Mouse (Mus musculus): ENCODE measurements around the gene Fpr-rs3. TPM values are rescaled to one million over a fixed set of nuclear protein-coding genes. Genes with fewer than 3 reads are reported as not detected.

The Fpr-rs3 gene
- total RNA-seq (2012; rRNA removed): not detected in 2 replicates

DNA sequence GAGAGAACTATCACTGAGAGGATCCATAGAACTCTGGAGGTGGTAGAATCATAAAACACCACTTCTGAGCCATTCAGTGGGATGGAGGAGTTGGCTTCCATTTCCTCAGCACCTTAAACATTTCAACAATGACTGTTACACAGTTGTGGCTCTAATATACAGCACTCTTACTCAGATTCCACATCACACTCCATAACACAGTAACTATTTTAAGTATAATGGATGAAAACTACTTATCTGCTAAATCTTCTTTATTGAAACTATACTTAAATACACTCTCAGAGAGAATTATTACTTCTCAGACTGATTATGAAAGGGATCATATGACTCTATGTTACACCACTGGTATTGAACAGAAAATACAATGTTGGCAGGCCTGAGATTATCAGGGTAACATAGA, at the start of gene Fpr-rs3:
Gene Fpr-rs3 (minus strand): TSS at position 101 of the 400 bp plus-strand sequence.
- no peak within 1 kb of the TSS for H3K9ac ChIP-seq (ENCODE audit: insufficient read depth, low read depth, low read length, poor library complexity, severe bottlenecking)
- in situ Hi-C loops (cut with MboI; ENCODE audit: low sequenced_read_pairs in 2 of 2, unreplicated experiment in 2 of 2): no loop called here
- H3K9me3 ChIP-seq (ENCODE audit: control insufficient read depth, insufficient read depth, low read depth, low read length): no peaks in the 10 kb centered on the region
- DNase-seq (ENCODE audit: low read depth, low spot score): no peak
- H3K36me3 ChIP-seq (ENCODE audit: control insufficient read depth, insufficient read depth, low read length, poor library complexity, severe bottlenecking): no peaks in the 10 kb centered on the region
- no peak within 1 kb of the TSS for H3K4me3 ChIP-seq (ENCODE audit: insufficient read depth in 1 of 2, low read depth in 1 of 2, low read length in 2 of 2, poor library complexity in 1 of 2, severe bottlenecking in 1 of 2)
- no peak within 1 kb of the TSS for H3K27ac ChIP-seq (ENCODE audit: insufficient read depth, low read depth, low read length, poor library complexity, severe bottlenecking)
- TF ChIP-seq CHD2 (IDR thresholded peaks at IDR 0.05; ENCODE audit: low read depth, low read length) (no peak), HCFC1 (IDR thresholded peaks at IDR 0.05; ENCODE audit: borderline replicate concordance, insufficient read depth, low read length) (no peak), ZNF384 (IDR thresholded peaks at IDR 0.05; ENCODE audit: low read depth, low read length) (no peak), ZC3H11A (IDR thresholded peaks at IDR 0.05; ENCODE audit: borderline replicate concordance, low read depth, low read length) (no peak), MAFK (IDR thresholded peaks at IDR 0.05; ENCODE audit: insufficient read depth, low read depth, low read length) (no peak)
- H3K4me1 ChIP-seq (ENCODE audit: control insufficient read depth in 2 of 2, insufficient read depth in 2 of 2, low read length in 2 of 2, poor library complexity in 1 of 2): no peaks in the 10 kb centered on the region

DNA sequence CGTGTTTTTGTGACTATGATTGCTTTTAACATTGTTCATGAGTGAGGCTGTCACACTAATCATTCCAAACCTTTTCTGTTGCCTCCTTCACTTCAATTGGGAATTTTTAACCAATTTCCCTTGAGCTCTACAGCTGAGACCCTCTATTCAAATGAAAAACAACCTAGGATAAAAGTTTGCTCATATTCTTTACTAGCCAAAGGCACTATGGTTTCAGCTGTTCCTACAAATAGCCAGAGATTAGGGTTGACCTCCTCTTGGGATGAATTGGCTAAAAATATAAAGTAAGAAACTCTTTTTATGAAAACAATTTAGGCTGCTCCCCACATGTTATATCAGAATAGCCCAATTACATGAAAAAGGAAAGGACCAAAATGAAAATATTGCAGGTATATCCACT, 28.4 kb downstream of the Fpr-rs3 start, which contains the start of gene Vmn2r110:
Gene Vmn2r110 (minus strand): TSS at position 101 of the 400 bp plus-strand sequence.
- Histone ChIP-seq H3K27ac (ENCODE audit: insufficient read depth, low read depth, low read length, poor library complexity, severe bottlenecking) (no peak within 1 kb of the TSS), H3K36me3 (ENCODE audit: control insufficient read depth, insufficient read depth, low read length, poor library complexity, severe bottlenecking) (no peaks in the 10 kb centered on the region), H3K9me3 (ENCODE audit: control insufficient read depth, insufficient read depth, low read depth, low read length) (no peaks in the 10 kb centered on the region), H3K4me1 (ENCODE audit: control insufficient read depth in 2 of 2, insufficient read depth in 2 of 2, low read length in 2 of 2, poor library complexity in 1 of 2) (no peaks in the 10 kb centered on the region), H3K9ac (ENCODE audit: insufficient read depth, low read depth, low read length, poor library complexity, severe bottlenecking) (no peak within 1 kb of the TSS), H3K4me3 (ENCODE audit: insufficient read depth in 1 of 2, low read depth in 1 of 2, low read length in 2 of 2, poor library complexity in 1 of 2, severe bottlenecking in 1 of 2) (no peak within 1 kb of the TSS)
- no peak for DNase-seq (ENCODE audit: low read depth, low spot score)
- in situ Hi-C loops (cut with MboI; ENCODE audit: low sequenced_read_pairs in 2 of 2, unreplicated experiment in 2 of 2): no loop called here
- no peak for TF ChIP-seq MAFK (IDR thresholded peaks at IDR 0.05; ENCODE audit: insufficient read depth, low read depth, low read length)
- no peak for TF ChIP-seq ZC3H11A (IDR thresholded peaks at IDR 0.05; ENCODE audit: borderline replicate concordance, low read depth, low read length)
- no peak for TF ChIP-seq HCFC1 (IDR thresholded peaks at IDR 0.05; ENCODE audit: borderline replicate concordance, insufficient read depth, low read length)
- TF ChIP-seq CHD2 (IDR thresholded peaks at IDR 0.05; ENCODE audit: low read depth, low read length): no peak
- TF ChIP-seq ZNF384 (IDR thresholded peaks at IDR 0.05; ENCODE audit: low read depth, low read length): no peak

Other genes starting within 250 kb of the Fpr-rs3 start
- not detected in 2 replicates for gene Vmn1r224, start 210.7 kb downstream of the Fpr-rs3 start, total RNA-seq (2012; rRNA removed)
- gene Vmn2r108, start 143.5 kb downstream of the Fpr-rs3 start, total RNA-seq (2012; rRNA removed): not detected in 2 replicates
- not detected in 2 replicates for gene Vmn1r225, start 126.7 kb downstream of the Fpr-rs3 start, total RNA-seq (2012; rRNA removed)
- not detected in 2 replicates for gene Vmn2r109, start 60.1 kb downstream of the Fpr-rs3 start, total RNA-seq (2012; rRNA removed)
- not detected in 2 replicates for gene Vmn2r110, start 28.5 kb downstream of the Fpr-rs3 start, total RNA-seq (2012; rRNA removed)
- not detected in 2 replicates for gene Vmn1r226, start 58.0 kb upstream of the Fpr-rs3 start, total RNA-seq (2012; rRNA removed)
- 0.16 and 0.22 TPM in 2 replicates for gene Vmn1r227, start 105.0 kb upstream of the Fpr-rs3 start, total RNA-seq (2012; rRNA removed)
- gene Vmn1r228, start 161.3 kb upstream of the Fpr-rs3 start, total RNA-seq (2012; rRNA removed): not detected in 2 replicates
- not detected in 2 replicates for gene Vmn1r229, start 186.7 kb upstream of the Fpr-rs3 start, total RNA-seq (2012; rRNA removed)
- not detected in 2 replicates for gene Vmn1r230, start 215.6 kb upstream of the Fpr-rs3 start, total RNA-seq (2012; rRNA removed)